Mouse (Mus musculus): ENCODE data around the gene Isl1.
A peak's percentile ranks its signal among the peaks of the same experiment; 100 is the strongest.

Gene Isl1

GRCm38 (mm10) chr13:116294734-116295133 lies 14.8 kb downstream of the Isl1 start:
- DNase-seq (ENCODE audit: low read depth, low spot score) = no peak

DNA sequence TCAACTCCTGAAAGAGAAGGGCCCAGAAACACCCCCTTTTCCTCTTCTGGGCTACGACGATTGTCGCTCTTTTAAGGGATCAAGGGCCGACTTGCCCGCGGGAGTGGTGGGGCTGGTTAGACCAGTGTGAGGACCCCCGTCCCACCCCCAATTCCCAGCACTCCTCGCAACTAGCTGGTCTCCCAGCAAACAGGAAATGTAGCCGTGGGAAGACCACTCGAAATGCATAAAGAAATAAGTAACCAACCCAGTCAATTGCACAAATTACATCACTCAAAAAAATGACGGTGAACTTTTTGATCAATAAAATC lies 15.4 kb downstream of the Isl1 start:
- no peak for DNase-seq (ENCODE audit: low read depth, low spot score)

- DNase-seq (ENCODE audit: low read depth, low spot score) = peak; percentile 22
Observed at GRCm38 (mm10) chr13:116293301-116294150, 16.0 kb downstream of the Isl1 start.

DNA sequence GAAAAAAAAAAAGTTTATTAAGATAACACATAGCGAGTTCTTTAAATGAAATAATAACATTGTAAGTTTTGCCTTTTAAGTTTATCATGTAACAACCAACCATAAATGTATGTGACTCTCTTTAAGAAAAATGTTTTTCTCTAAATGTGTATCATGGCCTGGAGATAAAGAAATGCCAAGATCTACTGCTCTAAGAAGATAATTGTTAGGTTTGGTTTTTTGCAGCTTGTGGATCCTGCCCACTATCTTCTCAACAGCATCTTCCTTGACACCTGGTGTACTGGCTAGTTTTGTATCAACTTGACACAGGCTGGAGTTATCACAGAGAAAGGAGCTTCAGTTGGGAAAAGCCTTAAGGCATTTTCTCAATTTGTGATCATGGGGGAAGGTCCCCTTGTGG lies 19.8 kb downstream of the Isl1 start:
- DNase-seq (ENCODE audit: low read depth, low spot score) = no peak

GRCm38 (mm10) chr13:116279207-116279772 lies 30.2 kb downstream of the Isl1 start:
- DNase-seq (ENCODE audit: low read depth, low spot score) = no peak

Measured in R1 (cell line).